26 mouse cellular contexts compared by ENCODE assay signal in the genomic region with DNA sequence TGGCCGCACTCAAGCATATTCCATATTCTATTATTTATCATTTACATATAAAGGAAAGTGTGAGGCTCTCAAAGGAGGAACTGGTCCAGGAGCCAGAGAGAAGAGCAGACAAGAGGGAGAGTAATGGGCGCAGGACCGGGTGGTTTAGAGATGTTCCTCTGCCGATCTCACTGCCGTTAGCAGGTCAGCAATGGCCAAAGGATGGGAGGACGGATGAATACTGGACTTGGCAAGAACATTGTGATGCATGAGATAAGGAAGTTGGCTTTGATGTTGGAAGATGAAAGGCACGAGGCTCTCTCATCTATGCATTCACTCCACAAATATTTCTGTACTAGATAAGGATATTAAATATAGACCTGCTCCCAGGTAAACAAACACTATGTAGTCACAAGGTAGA.
"Had no signal": no experiment of that assay in that cellular context is flagged by ENCODE, and none has a peak within 500 bp of the region (broad histone marks: within the 10 kb centered on the region; RNA-seq: fewer than 3 reads in every experiment).

No protein-coding gene starts in this region.

- ATAC-seq: hindbrain, postnatal 0 days; liver, embryonic 12.5 days had no signal

- H3K36me3 ChIP-seq: heart, embryonic 13.5 days; heart, embryonic 15.5 days; hindbrain, embryonic 13.5 days; hindbrain, embryonic 15.5 days; kidney, embryonic 15.5 days; limb, embryonic 13.5 days; limb, embryonic 15.5 days; liver, embryonic 12.5 days had no signal

- DNase-seq: gastrocnemius, postnatal 14 days; gastrocnemius, postnatal 36 days; heart, adult 11 months; heart, adult 2 months; heart, postnatal 14 days; heart, postnatal 36 days; kidney, adult 11 months; kidney, adult 2 months; kidney, adult 9 months; kidney, postnatal 14 days; kidney, postnatal 36 days; layer of hippocampus, adult 9-11 months; layer of hippocampus, postnatal 36 days; left cerebral cortex, postnatal 4 days had no signal

- H3K27me3 ChIP-seq: heart, embryonic 13.5 days; heart, embryonic 15.5 days; hindbrain, embryonic 15.5 days; kidney, embryonic 15.5 days; limb, embryonic 13.5 days; limb, embryonic 15.5 days had no signal

- H3K4me3 ChIP-seq: heart, adult 2 months; heart, embryonic 13.5 days; heart, embryonic 15.5 days; hindbrain, embryonic 13.5 days; hindbrain, embryonic 15.5 days; kidney, embryonic 15.5 days; limb, embryonic 13.5 days; limb, embryonic 15.5 days; liver, embryonic 12.5 days had no signal

- H3K9me3 ChIP-seq: heart, embryonic 13.5 days; heart, embryonic 15.5 days; hindbrain, embryonic 15.5 days; kidney, embryonic 15.5 days; limb, embryonic 15.5 days; liver, embryonic 12.5 days had no signal

- H3K27ac ChIP-seq: heart, adult 2 months; heart, embryonic 13.5 days; heart, embryonic 15.5 days; hindbrain, embryonic 13.5 days; hindbrain, embryonic 15.5 days; hindbrain, postnatal 0 days; kidney, embryonic 15.5 days; kidney, postnatal 0 days; limb, embryonic 13.5 days; limb, embryonic 15.5 days; liver, embryonic 12.5 days; liver, embryonic 14.5 days had no signal

- H3K9ac ChIP-seq: heart, embryonic 13.5 days; heart, embryonic 15.5 days; hindbrain, embryonic 13.5 days; hindbrain, embryonic 15.5 days; kidney, embryonic 15.5 days; limb, embryonic 13.5 days; limb, embryonic 15.5 days; liver, embryonic 12.5 days; liver, embryonic 14.5 days had no signal

- H3K4me2 ChIP-seq: heart, embryonic 11.5 days; heart, embryonic 13.5 days; heart, embryonic 15.5 days; hindbrain, embryonic 13.5 days; hindbrain, embryonic 15.5 days; kidney, embryonic 15.5 days; limb, embryonic 13.5 days; limb, embryonic 15.5 days; liver, embryonic 12.5 days had no signal
